Mouse (Mus musculus) 416B (cell line): ENCODE data around the gene Mta1.
A peak's percentile ranks its signal among the peaks of the same experiment; 100 is the strongest.

Experiments
- DNase-seq: peaks from one replicate; pipeline ENCODE4 v3.0.0; 2011; ENCODE audit warnings: low read depth

The Mta1 gene

DNA sequence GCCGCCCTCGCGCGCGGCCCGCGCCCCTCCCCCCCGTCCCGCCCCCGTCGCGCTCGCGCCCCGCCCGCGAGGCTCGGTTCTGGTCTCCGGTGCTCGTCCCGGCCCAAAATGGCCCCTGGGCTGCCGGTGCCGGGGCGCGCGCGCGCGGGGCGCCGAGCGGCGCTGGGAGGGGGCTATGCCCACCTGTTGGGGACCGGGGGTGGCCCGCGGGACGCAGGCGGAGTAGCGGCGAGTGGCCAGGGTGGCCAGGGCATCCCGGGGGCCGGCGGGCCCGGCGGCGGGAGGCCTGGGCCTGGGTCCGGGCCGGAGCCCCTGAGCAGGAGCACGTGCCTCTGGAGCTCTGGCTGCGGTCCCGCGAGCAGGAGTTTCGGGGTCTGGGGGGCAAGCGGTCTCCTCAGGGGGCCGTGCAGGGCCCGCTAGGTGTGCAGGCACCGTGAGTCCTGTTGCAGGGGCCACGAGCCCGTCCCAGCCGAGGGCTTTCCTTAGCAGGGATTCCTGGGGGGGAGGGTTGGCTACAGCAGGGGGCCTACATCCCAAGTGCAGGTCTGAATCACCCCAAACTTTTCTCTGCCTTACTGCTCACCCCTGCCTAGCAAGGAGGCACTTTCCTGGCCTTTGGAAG, 563 bp downstream of the Mta1 start:
- no peak for DNase-seq

DNA sequence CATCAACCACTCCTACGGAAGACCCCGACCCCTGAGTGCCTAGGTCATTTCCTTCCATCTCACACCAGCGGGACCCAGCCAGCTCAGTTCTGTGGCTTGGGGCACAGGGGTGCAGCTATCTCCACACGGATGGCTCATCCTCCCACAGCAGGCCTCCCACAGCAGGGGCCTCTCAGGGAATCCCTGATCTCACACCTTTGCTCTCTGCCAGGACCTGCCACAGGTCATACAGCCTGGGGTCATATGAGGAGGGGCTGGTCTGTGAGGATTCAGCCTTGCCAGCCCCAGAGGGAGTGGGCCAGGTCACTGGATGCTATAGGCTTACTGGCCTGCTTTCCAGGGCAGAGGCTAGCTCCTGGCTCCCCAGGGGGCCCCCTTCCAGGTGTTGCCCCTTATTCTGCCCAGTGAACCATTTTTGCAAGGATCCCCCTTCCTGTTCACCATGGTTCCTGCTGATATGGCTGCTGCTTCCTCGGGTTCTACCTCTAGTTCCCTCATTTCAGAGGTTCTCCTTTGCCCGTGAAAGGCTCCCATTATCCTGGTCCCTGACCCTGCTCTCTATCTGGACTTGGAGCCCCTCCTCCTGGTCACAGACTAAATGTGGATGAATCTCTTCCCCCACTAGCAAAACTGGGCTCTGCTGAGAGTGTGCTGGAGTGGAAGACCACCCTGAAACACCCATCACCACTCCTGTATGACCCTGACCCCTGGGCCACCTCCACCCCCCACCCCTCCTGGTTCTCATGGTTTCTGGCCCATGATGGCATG, 1.6 kb downstream of the Mta1 start:
- no peak for DNase-seq

GRCm38 (mm10) chr12:113100448-113101076, 2.5 kb downstream of the Mta1 start:
- no peak for DNase-seq

GRCm38 (mm10) chr12:113101251-113101960, 3.3 kb downstream of the Mta1 start:
- DNase-seq, result peak; percentile 36

GRCm38 (mm10) chr12:113102461-113102860, 4.4 kb downstream of the Mta1 start:
- peak; percentile 79 for DNase-seq

DNA sequence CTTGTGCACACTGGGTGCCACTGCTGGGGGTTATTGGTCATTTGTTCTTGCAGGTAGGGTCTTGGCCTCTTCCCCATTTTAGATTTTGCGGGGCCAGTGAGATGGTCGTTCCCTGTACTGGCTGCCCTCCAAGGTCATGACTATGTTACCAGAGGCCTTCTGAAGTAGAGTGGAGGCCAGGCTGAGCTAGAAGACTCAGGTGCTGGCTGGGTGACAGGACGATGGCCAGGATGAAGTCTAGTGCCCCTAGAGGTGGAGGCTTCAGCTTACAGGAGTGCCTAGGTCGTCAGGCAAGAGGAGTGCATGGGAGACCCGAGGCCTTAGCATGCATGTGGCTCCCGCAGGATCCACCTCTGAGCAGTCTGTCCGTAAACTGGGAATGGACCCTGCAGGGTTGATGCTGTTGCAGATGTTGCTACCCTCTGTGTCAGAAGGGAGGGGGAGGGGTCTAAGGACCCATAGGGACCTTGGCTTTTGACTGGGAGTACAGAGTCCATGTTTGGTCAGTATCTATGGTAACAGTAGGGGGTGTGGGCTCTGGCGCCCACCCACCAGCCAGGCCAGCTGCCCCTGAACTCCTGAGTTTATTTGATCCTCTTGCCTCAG, 5.9 kb downstream of the Mta1 start:
- DNase-seq, result peak; percentile 32

DNA sequence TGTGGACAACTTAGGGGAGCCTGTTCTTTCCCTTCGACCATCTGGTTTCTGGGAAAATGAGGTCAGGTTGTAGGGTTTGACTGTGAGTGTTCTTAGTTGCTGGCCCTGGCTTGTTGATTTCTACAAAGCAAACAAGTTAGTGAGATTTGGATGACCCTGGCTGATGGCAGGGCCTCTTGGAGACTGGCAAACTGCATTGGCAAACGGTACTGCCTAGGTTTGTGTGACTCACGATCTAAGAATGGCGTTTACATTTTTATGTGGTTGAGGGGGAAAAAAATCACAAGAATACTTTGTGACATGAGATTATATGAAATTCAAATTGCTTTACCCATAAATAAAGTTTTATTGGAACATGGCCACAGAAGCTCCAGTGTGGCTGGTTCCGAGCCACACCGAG, 8.3 kb downstream of the Mta1 start:
- DNase-seq, result no peak

DNA sequence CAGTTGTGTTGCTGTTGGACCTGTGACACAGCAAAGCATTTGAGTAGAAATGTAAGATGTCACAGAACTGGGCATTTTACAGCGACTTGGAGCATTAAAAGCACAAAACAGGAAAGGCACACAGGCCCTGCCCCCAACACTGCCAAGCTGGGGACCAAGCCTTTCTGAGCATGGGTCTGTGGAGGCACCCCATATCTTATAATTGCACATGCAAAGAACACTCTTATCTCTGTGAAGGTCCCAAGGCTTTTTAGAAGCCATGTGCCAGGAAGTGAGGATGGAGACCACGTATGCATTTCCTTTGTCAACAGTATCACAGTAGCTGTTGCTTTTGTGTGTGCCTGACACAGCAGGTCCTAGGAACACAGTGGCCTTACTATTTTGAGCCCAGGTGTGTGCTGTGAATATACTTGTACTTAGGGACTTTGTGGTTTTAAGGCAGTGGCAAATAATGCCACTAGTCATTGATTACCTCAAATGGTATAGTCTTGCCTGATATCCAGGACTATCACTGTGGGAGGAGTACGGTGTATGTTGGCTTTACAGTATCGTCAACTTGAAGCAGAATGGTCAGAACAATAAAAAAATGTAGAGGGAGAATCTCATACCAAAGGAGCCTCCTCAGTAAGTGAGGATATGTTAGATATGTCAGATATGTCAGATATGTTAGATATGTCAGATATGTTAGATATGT, 9.5 kb downstream of the Mta1 start:
- DNase-seq, result peak; percentile 58

GRCm38 (mm10) chr12:113108528-113109283, 10.6 kb downstream of the Mta1 start:
- DNase-seq, result peak; percentile 36

DNA sequence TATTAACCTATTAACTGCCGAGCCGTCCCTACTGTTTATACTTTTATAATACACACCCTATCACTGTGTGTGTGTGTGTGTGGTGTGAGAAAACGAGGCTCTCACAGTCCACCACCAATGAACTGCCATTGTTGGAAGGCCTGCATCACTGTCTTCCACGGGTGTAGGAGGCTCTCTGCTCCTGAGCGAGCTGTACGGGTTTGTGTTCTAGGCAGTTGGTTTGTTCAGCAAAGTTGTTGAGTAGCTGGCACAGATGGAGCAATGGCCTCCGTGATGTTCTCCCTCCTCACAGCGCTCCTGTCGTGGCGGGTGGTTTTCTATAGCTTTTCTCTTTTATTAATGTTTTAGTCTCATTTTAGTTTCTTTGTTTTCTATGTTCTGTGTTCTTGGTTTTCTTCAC, 11.7 kb downstream of the Mta1 start:
- DNase-seq, result no peak

DNA sequence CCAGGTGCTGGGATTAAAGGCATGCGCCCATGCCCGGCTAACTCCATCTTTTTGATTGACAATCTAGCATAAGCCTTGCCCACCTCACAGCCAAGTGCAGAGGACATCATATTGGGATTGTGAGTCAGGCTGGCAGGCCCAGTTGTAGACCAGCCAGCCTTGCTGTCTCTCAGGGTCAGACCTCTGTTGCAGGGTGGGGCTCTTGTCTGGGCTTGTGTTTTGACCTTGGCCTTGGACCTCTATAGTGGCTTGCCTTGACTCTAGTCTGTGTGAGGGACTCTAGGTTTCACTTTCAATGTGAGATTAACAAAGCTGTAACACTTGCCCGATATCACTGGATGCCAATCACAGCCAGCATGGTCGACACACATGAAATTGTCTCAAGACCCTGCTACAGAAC, 16.1 kb downstream of the Mta1 start:
- no peak for DNase-seq

GRCm38 (mm10) chr12:113114856-113115538, 16.9 kb downstream of the Mta1 start:
- no peak for DNase-seq

GRCm38 (mm10) chr12:113119516-113120410, 21.7 kb downstream of the Mta1 start:
- DNase-seq, result peak; percentile 63

DNA sequence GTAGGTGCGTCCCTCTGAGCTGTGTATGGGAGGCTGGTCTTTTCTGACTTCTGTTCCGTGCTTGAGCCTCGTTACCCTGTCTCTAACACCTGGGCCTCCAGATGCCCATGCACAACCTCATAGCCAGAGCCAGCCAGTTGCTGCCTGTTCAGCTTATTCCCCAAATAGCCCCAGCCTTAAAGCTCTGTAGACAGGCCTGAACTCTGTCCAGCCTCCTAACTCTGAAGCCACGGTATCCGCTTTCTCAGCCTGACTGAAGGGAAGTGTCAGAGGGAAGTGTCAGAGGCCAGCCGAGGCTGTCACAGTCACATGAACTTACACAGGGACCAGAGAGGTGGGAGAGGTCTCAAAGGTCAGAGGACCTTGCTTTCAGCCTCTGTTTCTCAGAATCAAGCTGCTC, 26.6 kb downstream of the Mta1 start:
- DNase-seq, result no peak

GRCm38 (mm10) chr12:113130732-113131131, 32.7 kb downstream of the Mta1 start:
- no peak for DNase-seq

- DNase-seq, result no peak
These were observed 33.5 kb downstream of the Mta1 start for GRCm38 (mm10) chr12:113131601-113132000.

- DNase-seq, result no peak
These were observed 34.5 kb downstream of the Mta1 start for GRCm38 (mm10) chr12:113132567-113132966.

DNA sequence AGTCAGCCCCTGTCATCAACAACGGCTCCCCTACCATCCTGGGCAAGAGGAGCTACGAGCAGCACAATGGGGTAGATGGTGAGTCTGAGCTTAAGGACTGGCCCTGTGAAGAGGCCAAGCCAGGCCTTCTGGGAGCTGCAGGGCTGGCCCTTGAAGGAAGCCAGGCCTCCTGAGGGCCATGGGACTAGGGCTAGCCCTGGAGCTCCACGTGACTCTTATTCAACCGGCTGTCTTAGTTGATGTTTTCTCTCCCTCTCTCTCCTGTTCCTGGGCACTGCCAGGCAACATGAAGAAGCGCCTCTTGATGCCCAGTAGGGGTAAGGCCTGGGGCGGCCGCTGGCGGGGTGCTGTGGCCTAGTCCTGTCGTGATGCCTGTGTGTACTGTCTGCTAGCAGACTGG, 35.2 kb downstream of the Mta1 start:
- DNase-seq, result no peak

DNA sequence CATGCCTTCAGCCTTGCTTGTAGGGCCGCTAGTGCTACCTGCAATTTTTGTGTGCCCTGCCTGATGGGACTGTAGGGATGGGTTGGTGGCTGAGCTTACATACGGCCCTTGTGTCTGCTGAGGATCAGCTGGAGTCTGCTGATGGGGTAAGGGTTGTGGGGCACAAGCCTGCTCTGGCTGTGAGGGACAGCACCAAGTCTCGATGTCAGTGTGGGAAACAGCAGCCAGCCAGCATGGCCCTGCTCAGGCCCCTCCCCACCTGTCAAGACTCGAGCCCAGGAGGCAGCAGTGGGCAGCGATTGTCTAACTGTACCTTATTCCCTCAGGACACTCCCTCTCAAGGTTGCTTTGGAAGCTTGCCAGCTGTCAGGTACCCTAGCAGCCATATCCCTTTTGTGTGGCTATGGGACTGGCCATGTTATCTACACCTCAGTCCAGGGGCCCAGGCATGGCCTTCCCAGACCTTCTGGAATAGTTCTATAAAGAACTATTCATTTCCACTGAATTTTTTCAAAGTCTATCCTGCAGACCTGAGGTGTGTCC, 35.9 kb downstream of the Mta1 start:
- no peak for DNase-seq
